Mouse (Mus musculus) heart, adult 2 months (tissue): ENCODE measurements around the gene Gm28539.

Experiments used
- CTCF ChIP-seq: fragments of 200-600 bp; IDR thresholded peaks from 2 replicates; pipeline ENCODE4 v1.8.1; 2022; ENCODE audit warnings: antibody characterized with exemption, mild to moderate bottlenecking, moderate library complexity
- POLR2A ChIP-seq: fragments of 200-500 bp; IDR thresholded peaks from 2 replicates; pipeline ENCODE4 v1.6.1; 2011; ENCODE audit warnings: mild to moderate bottlenecking, low read depth, low read length, control low read depth; ENCODE audit not compliant: insufficient read depth

DNA sequence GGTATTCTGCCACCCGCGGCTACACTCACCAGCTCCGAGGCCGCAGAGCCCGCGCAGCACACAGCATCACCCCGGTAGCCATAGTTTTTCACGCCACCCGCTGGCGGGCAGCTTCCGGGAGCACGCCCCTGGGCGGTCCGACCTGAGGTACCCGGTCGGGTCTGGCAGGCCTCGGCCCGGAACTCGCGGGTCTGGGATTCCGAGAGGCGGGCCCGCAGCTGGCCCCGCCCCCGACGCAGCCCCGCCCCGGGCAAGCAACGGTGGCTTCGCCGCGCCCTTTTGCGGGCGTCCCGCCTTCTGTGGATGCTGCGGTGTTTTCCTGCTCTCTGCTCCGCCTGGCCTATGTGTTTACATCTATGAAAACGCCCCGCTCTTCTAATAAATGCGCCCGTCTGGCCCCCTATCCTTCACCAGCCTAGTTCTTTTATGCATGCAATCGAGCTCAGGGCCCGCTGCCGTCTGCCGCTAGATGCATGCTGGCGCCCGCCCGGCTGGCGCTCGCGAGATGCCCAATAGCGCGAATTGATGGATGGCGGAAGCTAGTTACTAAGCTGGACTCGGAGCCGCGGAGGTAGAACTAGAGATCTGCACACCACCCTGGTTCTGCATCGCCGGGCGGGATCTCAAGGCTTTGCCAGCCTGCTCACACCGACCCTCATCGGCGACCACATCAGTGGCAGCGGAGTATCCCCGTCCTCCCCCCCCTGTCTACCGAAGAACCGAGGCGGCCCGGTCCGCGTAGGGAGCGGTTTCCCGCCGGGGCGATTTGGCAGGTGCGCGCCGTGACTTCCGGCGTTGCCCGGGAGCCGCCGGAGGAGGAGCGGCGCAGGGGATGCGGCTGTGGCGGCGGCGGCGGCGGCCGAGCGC lies 40.3 kb downstream of the Gm28539 start, which contains the start of the genes Mrpl40 and Hira:
- TF ChIP-seq CTCF (no peak), POLR2A (peak; percentile 84)
